Mouse (Mus musculus): Measurements from ENCODE around the gene Tbck. TPM values are rescaled to one million over a fixed set of nuclear protein-coding genes. Genes with fewer than 3 reads are reported as not detected.

Gene Tbck
- 10 to 100 TPM; 21.0 to 27.6 (median 26.0) TPM for total RNA-seq (2022)

- peak; percentile 87 for DNase-seq
Observed at GRCm38 (mm10) chr3:132683447-132684230, at the start of gene Tbck. Gene Tbck (plus strand): TSS chr3:132684144.

GRCm38 (mm10) chr3:132637080-132637479, 46.9 kb upstream of the Tbck start:
- DNase-seq = no peak

GRCm38 (mm10) chr3:132644071-132644470, 39.9 kb upstream of the Tbck start:
- no peak for DNase-seq

GRCm38 (mm10) chr3:132646814-132647213, 37.1 kb upstream of the Tbck start:
- DNase-seq = no peak

GRCm38 (mm10) chr3:132649368-132649767, 34.6 kb upstream of the Tbck start:
- no peak for DNase-seq

- no peak for DNase-seq
Observed at GRCm38 (mm10) chr3:132650191-132650590, 33.8 kb upstream of the Tbck start.

GRCm38 (mm10) chr3:132651776-132652175, 32.2 kb upstream of the Tbck start:
- peak; percentile 9 for DNase-seq

- DNase-seq = no peak
Observed at GRCm38 (mm10) chr3:132653959-132654358, 30.0 kb upstream of the Tbck start.

GRCm38 (mm10) chr3:132655955-132656354, 28.0 kb upstream of the Tbck start:
- DNase-seq = no peak

- no peak for DNase-seq
Observed at GRCm38 (mm10) chr3:132677494-132677893, 6.5 kb upstream of the Tbck start.

GRCm38 (mm10) chr3:132684231-132684928, 436 bp downstream of the Tbck start, which contains the start of gene Aimp1:
Gene Aimp1 (minus strand): TSS chr3:132684370.
- no peak for DNase-seq

GRCm38 (mm10) chr3:132701368-132701767, 17.4 kb downstream of the Tbck start:
- DNase-seq = no peak

GRCm38 (mm10) chr3:132704216-132704615, 20.3 kb downstream of the Tbck start:
- peak; percentile 19 for DNase-seq

- no peak for DNase-seq
Observed at GRCm38 (mm10) chr3:132706977-132707376, 23.0 kb downstream of the Tbck start.

GRCm38 (mm10) chr3:132713913-132714312, 30.0 kb downstream of the Tbck start:
- no peak for DNase-seq

- no peak for DNase-seq
Observed at GRCm38 (mm10) chr3:132717316-132717715, 33.4 kb downstream of the Tbck start.

- DNase-seq = no peak
Observed at GRCm38 (mm10) chr3:132724326-132724725, 40.4 kb downstream of the Tbck start.

GRCm38 (mm10) chr3:132744287-132745146, 60.6 kb downstream of the Tbck start:
- no peak for DNase-seq

GRCm38 (mm10) chr3:132747036-132747435, 63.1 kb downstream of the Tbck start:
- DNase-seq = peak; percentile 25

- no peak for DNase-seq
Observed at GRCm38 (mm10) chr3:132747766-132748165, 63.8 kb downstream of the Tbck start.

- no peak for DNase-seq
Observed at GRCm38 (mm10) chr3:132748750-132749149, 64.8 kb downstream of the Tbck start.

- no peak for DNase-seq
Observed at GRCm38 (mm10) chr3:132752772-132753171, 68.8 kb downstream of the Tbck start.

- DNase-seq = no peak
Observed at GRCm38 (mm10) chr3:132756274-132756673, 72.3 kb downstream of the Tbck start.

All from adrenal gland, adult 8-10 months (tissue).